Mouse (Mus musculus) gastrocnemius, postnatal 36 days (tissue): ENCODE results near the gene Cct6b. TPM values are rescaled to one million over a fixed set of nuclear protein-coding genes. Genes with fewer than 3 reads are reported as not detected.

Source experiments
- DNase-seq, 2 experiments: peaks; one replicate each; pipeline ENCODE4 v3.0.0; 2022
- intact Hi-C: fragments of 180-260 bp; cut with DNase I; formaldehyde crosslinking; loops from one replicate; pipeline ENCODE4 v1.15.1; 2025
- long read RNA-seq, 2 experiments: library from polyadenylated mRNA; stranded (forward); transcript quantifications; one replicate each; pipeline ENCODE4 v2.0.0; 2021
- total RNA-seq, 2 experiments: library from RNA; stranded (reverse); gene quantifications; 2 replicates each; pipeline ENCODE4 v1.2.3; 2021

Cct6b gene
- total RNA-seq, result under 1 TPM in 1 of 2 experiments, not detected in 1; 0.12 TPM
- long read RNA-seq, experiment 1, result 0 reads
- long read RNA-seq, experiment 2, result 0 reads

- peak; percentile 88 to 91 for DNase-seq
- intact Hi-C loops, result loop anchor here (5.0 kb wide), 1 partner anchor 108 kb away; the partner anchor contains the start of gene Rffl
Measured at GRCm38 (mm10) chr11:82763742-82764437, at the start of gene Cct6b, which contains the start of gene Zfp830. TSS of gene Cct6b (minus strand) at chr11:82764321. TSS of gene Zfp830 (plus strand) at chr11:82764345.

GRCm38 (mm10) chr11:82808485-82808884 is 44.4 kb upstream of the Cct6b start:
- intact Hi-C loops, result no loop called here
- DNase-seq, result no peak

DNA sequence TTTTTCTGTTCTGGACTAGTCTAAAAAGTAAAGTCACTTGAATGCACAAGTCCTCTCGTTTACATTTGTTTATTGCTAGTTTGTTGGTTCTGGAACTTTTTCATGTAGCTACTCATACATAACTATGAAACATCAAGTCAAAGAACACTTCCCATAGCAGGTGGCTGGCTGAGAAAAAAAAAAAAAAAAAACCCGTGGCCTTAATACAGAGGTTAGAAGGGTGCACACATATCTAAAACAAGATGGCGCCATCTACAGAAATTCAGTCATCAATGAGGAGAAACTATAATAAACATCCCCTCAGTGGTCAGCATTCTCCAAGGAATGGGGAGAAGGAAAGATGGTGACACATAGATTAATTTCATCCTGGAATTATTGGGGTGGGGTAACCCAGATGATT is 43.2 kb upstream of the Cct6b start:
- DNase-seq, result no peak
- intact Hi-C loops, result no loop called here

- intact Hi-C loops, result no loop called here
- no peak for DNase-seq
Measured at GRCm38 (mm10) chr11:82806656-82807055, 42.5 kb upstream of the Cct6b start.

GRCm38 (mm10) chr11:82783453-82783852 is 19.3 kb upstream of the Cct6b start:
- DNase-seq, result no peak
- intact Hi-C loops, result no loop called here

DNA sequence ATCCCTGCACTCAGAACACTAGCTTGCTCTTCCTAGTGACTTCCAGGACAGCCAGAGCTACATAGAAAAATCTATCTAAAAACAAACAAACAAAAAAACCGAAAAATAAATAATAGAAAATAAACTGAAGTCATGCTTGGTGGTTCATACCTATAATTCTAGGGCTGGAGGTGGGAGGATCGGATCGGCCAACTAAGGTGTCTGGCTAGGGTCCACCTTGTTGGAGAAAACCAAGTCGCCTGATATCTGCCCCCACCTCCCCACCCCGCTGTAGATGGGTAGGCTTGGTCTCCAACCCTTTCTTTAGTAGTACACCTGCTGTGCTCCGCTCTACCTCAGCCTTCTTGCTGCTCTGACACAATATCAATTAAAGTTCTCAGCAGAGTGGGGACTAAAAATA is 18.1 kb upstream of the Cct6b start:
- intact Hi-C loops, result no loop called here
- no peak for DNase-seq

- intact Hi-C loops, result no loop called here
- DNase-seq, result peak; percentile 93
Measured at GRCm38 (mm10) chr11:82780983-82781903, 17.1 kb upstream of the Cct6b start, which contains the start of gene Lig3. TSS of gene Lig3 (plus strand) at chr11:82781108.

DNA sequence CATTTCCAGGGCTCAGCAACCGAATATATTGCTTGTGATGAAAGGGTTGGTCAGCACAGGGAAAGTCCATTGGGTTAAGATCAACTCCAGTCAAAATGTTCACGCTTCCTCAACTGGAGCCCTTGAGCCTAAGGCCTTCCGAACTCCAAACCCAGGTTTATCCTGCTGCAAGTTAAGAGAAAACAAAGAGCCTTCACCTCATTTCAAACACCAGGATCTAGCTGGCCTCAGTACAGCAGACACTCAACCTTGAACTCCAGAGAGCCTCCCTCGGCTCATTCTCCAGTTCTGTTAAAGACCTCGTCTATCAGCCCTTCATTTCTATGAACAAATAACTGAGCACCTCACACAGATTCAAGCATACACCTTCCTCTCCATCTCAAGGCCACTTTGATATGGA is 16.0 kb upstream of the Cct6b start:
- DNase-seq, result no peak
- intact Hi-C loops, result no loop called here

- intact Hi-C loops, result loop anchor here (5.0 kb wide), 1 partner anchor 108 kb away; the partner anchor contains the start of gene Rffl
Measured at GRCm38 (mm10) chr11:82764438-82764924, 360 bp upstream of the Cct6b start.

GRCm38 (mm10) chr11:82763261-82763660 is 860 bp downstream of the Cct6b start:
- intact Hi-C loops, result loop anchor here (5.0 kb wide), 1 partner anchor 109 kb away; the partner anchor contains the start of gene Rffl
- no peak for DNase-seq

More at GRCm38 (mm10) chr11:82764438-82764924, 360 bp upstream of the Cct6b start:
- no peak for DNase-seq

DNA sequence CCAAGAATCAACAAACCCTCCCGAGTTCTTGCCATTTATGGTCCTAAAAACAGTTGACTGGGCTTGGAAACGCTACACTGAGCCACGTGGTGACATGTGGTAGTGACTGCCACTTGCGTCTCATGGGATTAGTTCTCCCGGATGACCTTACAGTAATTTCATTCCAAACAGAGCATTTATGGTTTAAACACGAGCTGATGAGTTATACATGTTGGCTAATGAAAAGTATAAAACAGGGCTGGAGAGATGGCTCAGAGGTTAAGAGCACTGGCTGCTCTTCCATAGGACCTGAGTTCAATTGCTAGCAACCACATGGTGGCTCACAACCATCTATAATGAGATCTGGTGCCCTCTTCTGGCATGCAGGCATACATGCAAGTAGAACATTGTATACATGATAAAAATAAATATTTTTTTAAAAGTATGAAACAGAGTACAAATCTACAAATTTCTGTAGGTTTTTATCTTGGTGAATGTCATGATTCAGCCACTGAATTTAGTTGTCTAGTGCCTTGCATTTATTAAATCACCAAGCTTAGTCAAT is 1.8 kb downstream of the Cct6b start:
- intact Hi-C loops, result loop anchor here (5.0 kb wide), 1 partner anchor 110 kb away; the partner anchor contains the start of gene Rffl
- DNase-seq, result no peak

GRCm38 (mm10) chr11:82755919-82756318 is 8.2 kb downstream of the Cct6b start:
- DNase-seq, result no peak
- intact Hi-C loops, result no loop called here

DNA sequence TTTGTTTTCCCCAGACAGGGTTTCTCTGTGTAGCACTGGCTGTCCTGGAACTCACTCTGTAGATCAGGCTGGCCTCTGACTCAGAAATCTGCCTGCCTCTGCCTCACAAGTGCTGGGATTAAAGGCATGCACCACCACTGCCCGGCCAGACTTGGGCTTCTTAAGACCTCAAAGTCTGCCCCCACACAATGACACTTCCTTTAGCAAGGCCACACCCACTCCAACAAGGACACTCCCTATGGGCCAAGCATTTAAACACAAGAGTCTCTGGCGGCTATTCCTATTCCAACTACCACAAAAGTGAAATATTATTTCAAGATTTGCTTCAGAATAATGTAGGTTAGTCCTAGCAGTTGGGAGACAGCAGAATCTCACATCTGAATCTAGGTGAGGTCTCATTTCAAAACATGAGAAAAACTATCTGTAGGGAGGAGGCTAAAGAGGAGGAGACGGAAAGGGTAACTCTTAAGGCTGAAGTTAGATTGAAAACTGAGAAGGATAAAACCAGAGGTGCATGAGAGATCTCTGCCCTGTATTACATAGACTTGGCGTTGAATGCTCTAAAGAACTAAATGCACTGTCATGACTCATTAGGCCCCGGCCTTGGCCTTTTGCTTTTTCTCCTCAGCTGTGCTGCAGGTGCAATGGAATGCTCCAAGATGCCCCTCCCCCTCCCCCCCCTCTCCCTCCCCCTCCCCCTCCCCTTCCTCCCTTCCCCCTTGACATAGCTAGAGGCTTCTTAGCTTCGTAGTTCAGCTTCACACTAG is 11.6 kb downstream of the Cct6b start:
- intact Hi-C loops, result no loop called here
- no peak for DNase-seq

DNA sequence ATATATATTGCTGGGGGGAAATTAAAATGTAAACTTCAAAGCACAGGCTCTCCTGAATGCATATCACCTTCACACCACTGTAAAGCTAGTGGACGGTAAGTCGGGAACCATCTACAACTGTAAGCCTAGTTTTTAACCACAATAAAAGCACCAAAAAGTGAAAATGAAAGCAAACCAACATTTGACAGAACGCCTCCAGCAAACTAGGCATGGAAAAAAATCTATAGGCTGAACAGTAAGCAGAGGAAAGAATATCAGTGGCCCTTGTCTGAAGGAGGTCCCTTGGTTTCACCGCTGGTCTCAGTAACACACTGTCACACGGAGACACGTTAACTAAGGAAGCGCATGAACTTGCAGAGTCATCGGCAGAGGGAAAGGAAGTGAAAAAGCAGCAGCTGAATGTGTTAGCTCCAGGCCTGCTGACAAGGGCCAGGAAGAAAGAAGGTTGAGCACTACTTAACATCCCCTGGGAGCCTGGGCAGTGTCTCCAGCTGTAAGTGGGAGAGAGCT is 17.2 kb downstream of the Cct6b start:
- DNase-seq, result peak in 1 of 2 experiments; percentile 4
- intact Hi-C loops, result no loop called here

DNA sequence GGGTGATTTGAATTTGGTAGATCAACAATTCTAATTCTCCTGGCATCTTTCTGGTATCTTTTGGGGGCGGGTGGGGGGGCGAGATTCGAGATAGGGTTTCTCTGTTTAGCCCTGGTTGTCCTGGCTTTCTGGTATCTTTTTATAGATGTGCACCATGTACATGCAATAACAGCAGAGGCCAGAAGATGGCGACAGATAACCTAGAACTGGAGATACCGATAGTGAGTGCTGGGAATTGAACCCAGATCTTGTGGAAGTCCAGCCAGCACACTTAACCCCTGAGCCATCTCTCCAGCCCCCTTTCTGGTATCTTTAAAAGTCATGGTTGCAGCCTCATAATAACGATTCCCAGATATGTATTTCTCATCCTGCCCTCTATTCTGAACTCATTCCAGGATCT is 18.0 kb downstream of the Cct6b start:
- intact Hi-C loops, result no loop called here
- peak in 1 of 2 experiments; percentile 26 for DNase-seq

- intact Hi-C loops, result no loop called here
- DNase-seq, result no peak
Measured at GRCm38 (mm10) chr11:82739006-82739405, 25.1 kb downstream of the Cct6b start.

DNA sequence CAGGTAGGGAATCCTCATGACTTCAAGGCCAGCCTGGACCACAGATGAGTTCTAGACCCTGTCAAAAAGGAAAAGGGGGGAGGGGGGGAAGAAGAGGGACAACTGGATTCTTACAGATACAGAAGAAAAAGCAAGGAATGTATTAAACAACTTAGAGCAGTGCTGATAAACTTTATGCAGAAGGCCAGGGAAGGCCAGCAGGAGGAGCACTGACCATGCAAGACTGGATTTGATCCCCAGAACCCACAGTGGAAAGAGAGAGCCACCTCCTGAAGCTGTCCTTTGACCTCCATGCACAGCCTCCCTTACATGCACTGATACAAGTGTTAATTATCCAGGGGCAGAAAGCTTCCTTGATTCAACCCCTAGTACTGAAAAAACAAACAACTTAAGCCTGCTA is 29.9 kb downstream of the Cct6b start:
- intact Hi-C loops, result no loop called here

DNA sequence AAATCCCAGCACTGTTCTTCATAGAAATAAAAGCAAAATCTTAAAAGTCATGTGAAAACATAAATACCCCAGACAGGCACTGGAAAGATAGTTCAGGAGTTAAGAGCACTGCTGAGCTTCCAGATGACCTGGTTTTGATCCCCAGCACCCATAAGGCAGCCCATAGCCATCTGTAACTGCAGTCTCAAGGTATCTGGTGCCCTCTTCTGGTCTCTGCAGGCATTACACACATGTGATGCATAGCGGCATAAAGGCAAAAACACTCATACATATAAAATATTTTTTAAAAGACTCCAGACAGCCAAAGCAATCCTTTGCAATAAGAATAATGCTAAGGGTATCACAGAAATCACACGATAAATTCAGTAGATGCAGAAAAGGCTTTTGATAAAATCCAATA is 37.3 kb downstream of the Cct6b start:
- intact Hi-C loops, result no loop called here
- DNase-seq, result no peak

More for the DNA sequence above, 29.9 kb downstream of the Cct6b start:
- DNase-seq, result no peak

- intact Hi-C loops, result no loop called here
- no peak for DNase-seq
Measured at GRCm38 (mm10) chr11:82719294-82719693, 44.8 kb downstream of the Cct6b start.

GRCm38 (mm10) chr11:82712681-82713080 is 51.4 kb downstream of the Cct6b start:
- intact Hi-C loops, result no loop called here
- DNase-seq, result no peak
